Mouse (Mus musculus) neural tube, embryonic 12.5 days (tissue): ENCODE results near the gene Dmwd. TPM values are rescaled to one million over a fixed set of nuclear protein-coding genes. Genes with fewer than 3 reads are reported as not detected.

Experiments
- ATAC-seq: fragments of 200-750 bp; cut with Nextera tagmentation; 2 replicates; pipeline ENCODE4 v1.8.0; 2017; ENCODE audit warnings: low read depth, mild to moderate bottlenecking, moderate TSS enrichment, moderate library complexity; ENCODE audit not compliant: low FRiP score
- H3K27ac ChIP-seq: fragments of 300-500 bp; sonication (generic); 2 replicates; pipeline ENCODE4 v1.5.1; 2016
- H3K27me3 ChIP-seq: fragments of 300-500 bp; sonication (generic); replicated peaks from 2 replicates; pipeline ENCODE4 v1.6.1; 2016; ENCODE audit warnings: mild to moderate bottlenecking
- H3K36me3 ChIP-seq: fragments of 300-500 bp; sonication (generic); 2 replicates; pipeline ENCODE4 v1.6.1; 2016; ENCODE audit warnings: mild to moderate bottlenecking
- H3K4me1 ChIP-seq: fragments of 300-500 bp; sonication (generic); 2 replicates; pipeline ENCODE4 v1.6.1; 2016
- H3K4me2 ChIP-seq: fragments of 300-500 bp; sonication (generic); replicated peaks from 2 replicates; pipeline ENCODE4 v1.6.1; 2016; ENCODE audit warnings: mild to moderate bottlenecking
- H3K4me3 ChIP-seq: fragments of 300-500 bp; sonication (generic); 2 replicates; pipeline ENCODE4 v1.5.1; 2016
- H3K9ac ChIP-seq: fragments of 300-500 bp; sonication (generic); 2 replicates; pipeline ENCODE4 v1.6.1; 2016; ENCODE audit warnings: mild to moderate bottlenecking
- H3K9me3 ChIP-seq: fragments of 300-500 bp; sonication (generic); 2 replicates; pipeline ENCODE4 v1.6.1; 2016; ENCODE audit warnings: mild to moderate bottlenecking
- WGBS: fragments of 180-500 bp; shearing (Covaris S2); methylation state at CpG from one replicate; pipeline ENCODE4 v1.1.7; 2016; 5-methylcytosine and 5-hydroxymethylcytosine counted together
- polyA plus RNA-seq: library from polyadenylated mRNA; unstranded; fragments of >200 nt; fragmentation: Nextera tagmentation; extraction: Ambion mirVana; gene quantifications from 2 replicates; pipeline ENCODE4 v1.2.1, GENCODE M21; 2016

Dmwd gene
- polyA plus RNA-seq, 1 experiment from 2014 or later: 29.6 TPM

DNA sequence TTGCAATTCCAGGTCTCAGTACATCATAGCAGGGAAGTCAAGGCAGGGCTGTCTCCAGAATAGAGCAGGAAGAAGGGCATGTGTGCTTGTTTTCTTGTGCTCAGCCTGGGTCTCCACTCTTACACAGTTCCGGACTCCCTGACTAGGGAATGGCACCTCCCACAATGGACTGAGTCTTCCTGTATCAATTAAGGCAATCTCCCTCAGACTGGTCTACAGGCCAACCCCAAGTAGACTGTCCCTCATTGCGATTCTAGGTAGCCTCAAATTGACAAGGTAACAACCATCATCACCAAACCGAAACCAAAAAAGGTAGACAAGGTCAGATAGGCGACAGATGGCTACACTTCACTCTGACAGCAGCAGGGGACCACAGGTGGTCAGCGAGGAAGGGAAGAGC lies 796 bp upstream of the Dmwd start:
- Histone ChIP-seq H3K9ac (no peak overlapping the region), H3K4me3 (peak overlapping the region; percentile 97; the same call in 1 of the 2 replicates), H3K27me3 (no peaks in the 10 kb centered on the region), H3K27ac (no peak overlapping the region), H3K4me2 (peak overlapping the region; percentile 95), H3K9me3 (no peaks in the 10 kb centered on the region), H3K4me1 (peaks cover 28% of the 10 kb centered on the region), H3K36me3 (peaks cover 26% of the 10 kb centered on the region)
- ATAC-seq: no peak
- WGBS: 59% methylated on average over 5 of the region's 5 CpGs

DNA sequence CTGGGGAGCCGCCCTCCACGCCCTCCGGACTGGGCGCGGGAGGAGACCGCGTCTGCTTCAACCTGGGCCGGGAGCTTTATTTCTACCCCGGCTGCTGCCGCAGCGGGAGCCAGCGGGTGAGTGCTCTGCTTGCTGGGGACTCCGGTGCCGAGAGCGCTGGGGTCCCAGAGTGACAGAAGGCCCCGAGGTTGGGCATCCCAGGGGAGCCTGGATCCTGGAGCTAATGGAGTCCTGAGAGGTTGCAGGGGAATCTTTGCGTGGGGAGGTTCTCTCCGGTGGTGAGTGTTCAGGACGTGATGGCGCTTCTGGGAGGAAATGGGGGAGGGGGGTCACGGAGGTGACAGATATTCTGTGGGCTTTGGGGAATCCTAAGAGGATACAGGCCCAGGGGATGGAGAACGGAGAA lies 562 bp downstream of the Dmwd start:
- under 1% methylated on average over 22 of the region's 22 CpGs for WGBS
- Histone ChIP-seq H3K36me3 (peaks cover 40% of the 10 kb centered on the region), H3K9ac (peak overlapping the region; percentile 96), H3K4me3 (peak overlapping the region; percentile 97), H3K4me1 (peaks cover 28% of the 10 kb centered on the region), H3K4me2 (peak overlapping the region; percentile 95), H3K9me3 (no peaks in the 10 kb centered on the region), H3K27me3 (no peaks in the 10 kb centered on the region), H3K27ac (peak overlapping the region; percentile 20; the same call in 1 of the 2 replicates)
- no peak for ATAC-seq

DNA sequence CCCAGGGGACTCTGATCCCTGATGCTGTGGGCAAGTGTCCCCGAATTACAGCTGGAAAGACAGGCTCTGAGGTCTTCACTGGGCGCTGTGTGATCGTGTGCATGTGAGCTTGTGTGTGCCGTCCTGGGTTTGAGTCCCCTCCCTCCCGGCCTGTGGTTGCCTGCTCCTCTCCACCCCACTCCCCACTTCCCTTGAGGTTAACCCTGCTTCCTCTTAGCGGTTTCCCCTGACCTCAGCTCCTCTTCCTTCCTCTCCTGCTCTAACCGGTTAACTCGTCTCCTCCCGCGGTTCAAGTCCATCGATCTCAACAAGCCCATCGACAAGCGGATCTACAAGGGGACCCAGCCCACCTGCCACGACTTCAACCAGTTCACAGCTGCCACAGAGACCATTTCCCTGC lies 1.7 kb downstream of the Dmwd start:
- H3K9ac ChIP-seq: 0 out of 2 replicates have a peak overlapping the region, but pooled peaks have one; percentile 96
- H3K4me3 ChIP-seq: 0 out of 2 replicates have a peak overlapping the region, but pooled peaks have one; percentile 97
- peaks cover 51% of the 10 kb centered on the region for H3K36me3 ChIP-seq

DNA sequence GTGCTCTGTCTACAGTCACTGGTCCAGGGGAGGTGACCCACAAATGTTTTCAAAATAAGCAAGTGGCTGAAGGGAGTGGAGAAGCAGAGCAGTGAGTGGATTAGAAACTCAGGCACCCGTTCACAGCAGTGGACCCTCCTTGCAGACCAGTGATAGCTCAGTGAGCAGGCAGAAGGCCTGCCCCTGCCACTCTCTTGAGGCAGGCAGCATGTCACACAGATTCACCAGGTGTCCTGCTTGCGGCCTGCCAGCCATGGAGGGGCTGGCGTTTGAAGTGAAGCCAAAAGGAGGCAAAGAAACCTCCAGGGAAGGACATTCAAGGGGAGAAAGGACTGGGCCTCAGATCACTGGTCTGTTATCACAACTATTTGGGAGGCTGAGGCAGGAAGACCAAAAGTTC lies 2.7 kb downstream of the Dmwd start:
- Histone ChIP-seq H3K27ac (no peak overlapping the region), H3K4me2 (no peak overlapping the region), H3K9me3 (no peaks in the 10 kb centered on the region), H3K9ac (no peak overlapping the region), H3K4me3 (no peak overlapping the region), H3K4me1 (peaks cover 36% of the 10 kb centered on the region), H3K36me3 (peaks cover 61% of the 10 kb centered on the region), H3K27me3 (no peaks in the 10 kb centered on the region; the same call in 1 of the 2 replicates)
- WGBS: 90% methylated on average over 3 of the region's 3 CpGs
- no peak for ATAC-seq

More for the DNA sequence above, 1.7 kb downstream of the Dmwd start:
- ATAC-seq: no peak
- peaks cover 28% of the 10 kb centered on the region for H3K4me1 ChIP-seq
- H3K27me3 ChIP-seq: no peaks in the 10 kb centered on the region
- WGBS: 82% methylated on average over 14 of the region's 14 CpGs
- H3K4me2 ChIP-seq: peak overlapping the region; percentile 95
- H3K9me3 ChIP-seq: no peaks in the 10 kb centered on the region
- no peak overlapping the region for H3K27ac ChIP-seq

DNA sequence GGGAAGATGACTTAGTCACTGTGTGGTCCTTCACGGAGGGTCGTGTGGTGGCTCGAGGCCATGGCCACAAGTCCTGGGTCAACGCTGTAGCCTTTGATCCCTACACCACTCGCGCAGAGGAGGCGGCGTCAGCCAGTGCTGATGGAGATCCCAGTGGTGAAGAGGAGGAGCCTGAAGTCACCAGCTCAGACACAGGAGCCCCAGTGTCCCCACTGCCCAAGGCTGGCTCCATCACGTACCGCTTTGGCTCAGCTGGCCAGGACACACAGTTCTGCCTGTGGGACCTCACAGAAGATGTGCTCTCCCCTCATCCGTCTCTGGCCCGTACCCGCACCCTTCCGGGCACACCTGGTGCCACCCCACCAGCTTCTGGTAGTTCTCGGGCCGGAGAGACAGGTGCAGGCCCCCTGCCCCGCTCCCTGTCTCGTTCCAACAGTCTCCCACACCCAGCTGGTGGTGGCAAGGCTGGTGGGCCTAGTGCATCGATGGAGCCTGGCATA lies 4.5 kb downstream of the Dmwd start:
- Histone ChIP-seq H3K27ac (no peak overlapping the region), H3K27me3 (no peaks in the 10 kb centered on the region; the same call in 1 of the 2 replicates), H3K4me1 (peaks cover 50% of the 10 kb centered on the region), H3K4me2 (no peak overlapping the region), H3K36me3 (peaks cover 63% of the 10 kb centered on the region), H3K9ac (no peak overlapping the region), H3K4me3 (no peak overlapping the region), H3K9me3 (no peaks in the 10 kb centered on the region)
- no peak for ATAC-seq
- WGBS: 88% methylated on average over 19 of the region's 19 CpGs

DNA sequence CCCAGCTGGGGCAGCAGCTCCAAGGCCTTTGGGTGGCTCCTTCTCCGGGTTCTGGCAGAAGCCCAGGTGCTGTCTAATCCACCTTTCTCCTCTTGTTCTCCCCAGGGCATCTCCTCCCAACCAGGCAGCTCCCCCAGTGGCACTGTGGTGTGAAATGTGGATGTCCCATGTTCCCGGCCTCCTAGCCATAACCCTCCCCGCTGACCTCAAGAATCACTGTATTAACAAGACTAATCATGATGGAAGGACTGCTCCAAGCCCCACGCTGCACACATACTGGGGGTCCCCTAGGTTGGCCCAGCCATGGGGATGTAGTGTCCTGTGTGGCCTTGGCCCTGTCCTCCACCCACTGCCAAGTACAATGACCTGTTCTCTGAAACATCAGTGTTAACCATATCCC lies 6.1 kb downstream of the Dmwd start:
- WGBS: 87% methylated on average over 4 of the region's 4 CpGs
- H3K27me3 ChIP-seq: no peaks in the 10 kb centered on the region; the same call in 1 of the 2 replicates
- no peak overlapping the region for H3K4me2 ChIP-seq
- H3K9me3 ChIP-seq: no peaks in the 10 kb centered on the region
- H3K27ac ChIP-seq: no peak overlapping the region
- H3K4me3 ChIP-seq: no peak overlapping the region
- peaks cover 70% of the 10 kb centered on the region for H3K36me3 ChIP-seq
- H3K4me1 ChIP-seq: peaks cover 47% of the 10 kb centered on the region
- no peak overlapping the region for H3K9ac ChIP-seq
- ATAC-seq: no peak

DNA sequence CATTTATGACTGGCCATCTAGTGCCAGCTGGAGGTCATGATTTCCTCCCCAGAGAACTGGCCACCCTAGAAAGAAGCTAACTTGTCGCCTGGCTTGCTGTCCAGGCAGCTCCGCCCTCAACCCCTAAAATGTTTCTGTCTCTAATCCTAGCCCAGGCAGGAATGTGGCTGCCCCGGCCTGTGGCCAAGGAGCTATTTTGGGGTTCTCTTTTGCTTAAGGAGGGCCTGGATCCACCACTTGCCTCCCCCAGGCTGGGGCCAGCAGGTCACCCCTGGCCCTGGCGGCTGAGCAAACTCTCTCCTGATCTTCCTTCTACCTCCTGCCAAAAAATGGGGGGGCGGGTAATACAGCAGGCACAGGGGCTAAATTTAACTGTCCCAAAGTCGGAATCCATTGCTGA lies 7.1 kb downstream of the Dmwd start:
- no peak for ATAC-seq
- H3K36me3 ChIP-seq: peaks cover 73% of the 10 kb centered on the region
- 66% methylated on average over 6 of the region's 6 CpGs for WGBS

DNA sequence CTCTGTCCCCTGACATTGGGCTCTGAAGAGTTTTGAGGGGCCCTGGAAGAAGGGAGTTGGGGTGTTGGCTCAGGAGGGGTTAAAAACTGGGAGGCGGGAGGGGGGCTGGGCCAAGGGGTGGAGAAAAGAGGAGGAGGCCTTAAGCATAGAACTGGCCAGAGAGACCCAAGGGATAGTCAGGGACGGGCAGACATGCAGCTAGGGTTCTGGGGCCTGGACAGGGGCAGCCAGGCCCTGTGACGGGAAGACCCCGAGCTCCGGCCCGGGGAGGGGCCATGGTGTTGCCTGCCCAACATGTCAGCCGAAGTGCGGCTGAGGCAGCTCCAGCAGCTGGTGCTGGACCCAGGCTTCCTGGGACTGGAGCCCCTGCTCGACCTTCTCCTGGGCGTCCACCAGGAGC lies 7.7 kb downstream of the Dmwd start, which contains the start of gene Dmpk:
Gene Dmpk (plus strand): TSS at position 149 of the 400 bp plus-strand sequence.
- Histone ChIP-seq H3K4me3 (no peak within 1 kb of the TSS), H3K27ac (no peak within 1 kb of the TSS), H3K4me2 (peak within 1 kb of the TSS; percentile 22; the same call in 1 of the 2 replicates), H3K4me1 (peaks cover 32% of the 10 kb centered on the region), H3K27me3 (no peaks in the 10 kb centered on the region; the same call in 1 of the 2 replicates), H3K9me3 (no peaks in the 10 kb centered on the region), H3K9ac (0 out of 2 replicates have a peak within 1 kb of the TSS, but pooled peaks have one; percentile 8), H3K36me3 (peaks cover 72% of the 10 kb centered on the region)
- no peak for ATAC-seq
- 59% methylated on average over 10 of the region's 10 CpGs for WGBS

More for the DNA sequence above, 7.1 kb downstream of the Dmwd start:
- no peak overlapping the region for H3K9ac ChIP-seq
- H3K9me3 ChIP-seq: no peaks in the 10 kb centered on the region
- no peaks in the 10 kb centered on the region; the same call in 1 of the 2 replicates for H3K27me3 ChIP-seq
- H3K4me2 ChIP-seq: peak overlapping the region; percentile 22; the same call in 1 of the 2 replicates
- H3K4me1 ChIP-seq: peaks cover 38% of the 10 kb centered on the region
- no peak overlapping the region for H3K27ac ChIP-seq
- H3K4me3 ChIP-seq: no peak overlapping the region

DNA sequence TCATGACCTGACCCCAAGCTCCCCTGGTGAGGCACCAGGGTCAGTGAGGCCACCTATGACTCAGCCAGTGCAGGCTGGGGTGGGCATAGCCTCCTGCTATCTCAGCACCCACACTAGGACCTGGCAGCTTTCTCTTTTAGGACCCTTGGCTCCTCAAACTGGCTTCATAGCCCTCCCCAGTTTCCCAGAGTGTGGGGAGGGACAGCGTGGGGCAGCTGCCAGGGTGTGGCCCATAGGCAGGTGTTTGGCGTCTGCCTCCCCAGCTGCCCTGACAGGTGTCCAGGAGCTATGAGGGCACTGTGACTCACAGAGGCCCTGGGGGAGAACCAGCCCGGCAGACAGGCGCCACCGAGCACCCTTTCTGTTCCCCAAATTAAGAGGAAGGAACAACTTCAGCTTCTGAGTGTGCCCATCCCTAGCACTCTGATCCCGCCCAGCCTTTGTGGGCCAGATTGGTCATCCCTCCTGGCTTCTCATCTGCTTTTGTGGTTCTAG lies 8.3 kb downstream of the Dmwd start:
- H3K27ac ChIP-seq: no peak overlapping the region
- H3K4me2 ChIP-seq: peak overlapping the region; percentile 22; the same call in 1 of the 2 replicates
- H3K4me3 ChIP-seq: no peak overlapping the region
- H3K9me3 ChIP-seq: no peaks in the 10 kb centered on the region
- WGBS: 75% methylated on average over 6 of the region's 6 CpGs
- ATAC-seq: no peak
- H3K36me3 ChIP-seq: peaks cover 65% of the 10 kb centered on the region
- H3K27me3 ChIP-seq: no peaks in the 10 kb centered on the region; the same call in 1 of the 2 replicates
- 0 out of 2 replicates have a peak overlapping the region, but pooled peaks have one; percentile 8 for H3K9ac ChIP-seq
- peaks cover 30% of the 10 kb centered on the region for H3K4me1 ChIP-seq

DNA sequence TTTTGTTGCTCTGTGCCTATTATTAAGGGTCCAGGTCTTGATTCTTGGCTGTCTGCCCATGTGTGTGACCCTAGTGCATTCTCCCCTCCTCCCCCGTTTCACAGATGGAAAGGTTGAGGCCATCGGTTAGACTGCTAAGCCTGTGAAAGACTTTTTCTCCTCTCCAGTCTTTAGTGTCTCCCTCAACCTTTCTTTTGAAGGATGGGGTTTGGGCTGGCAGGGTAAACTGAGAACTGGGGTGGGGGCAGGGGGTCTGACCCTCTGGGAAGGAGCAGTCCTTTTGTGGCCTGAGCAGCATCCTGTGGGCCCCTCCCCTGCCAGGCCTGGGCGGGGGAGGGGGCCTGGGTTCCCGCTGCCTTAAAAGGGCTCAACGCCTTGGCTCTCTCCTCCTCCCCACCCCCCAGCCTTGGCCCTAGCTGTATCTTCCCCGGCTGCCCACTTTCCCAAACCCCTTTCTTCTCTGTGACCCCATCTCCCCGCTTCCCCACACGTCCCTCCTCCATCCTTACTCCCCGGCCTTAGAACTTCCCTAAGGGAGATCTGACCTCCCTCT lies 9.0 kb downstream of the Dmwd start:
- no peak overlapping the region for H3K27ac ChIP-seq
- H3K4me3 ChIP-seq: no peak overlapping the region
- H3K36me3 ChIP-seq: peaks cover 63% of the 10 kb centered on the region
- peak overlapping the region; percentile 22; the same call in 1 of the 2 replicates for H3K9ac ChIP-seq
- no peaks in the 10 kb centered on the region; the same call in 1 of the 2 replicates for H3K27me3 ChIP-seq
- 22% methylated on average over 9 of the region's 9 CpGs for WGBS
- H3K4me1 ChIP-seq: peaks cover 30% of the 10 kb centered on the region
- no peaks in the 10 kb centered on the region for H3K9me3 ChIP-seq
- no peak overlapping the region for H3K4me2 ChIP-seq
- no peak for ATAC-seq

DNA sequence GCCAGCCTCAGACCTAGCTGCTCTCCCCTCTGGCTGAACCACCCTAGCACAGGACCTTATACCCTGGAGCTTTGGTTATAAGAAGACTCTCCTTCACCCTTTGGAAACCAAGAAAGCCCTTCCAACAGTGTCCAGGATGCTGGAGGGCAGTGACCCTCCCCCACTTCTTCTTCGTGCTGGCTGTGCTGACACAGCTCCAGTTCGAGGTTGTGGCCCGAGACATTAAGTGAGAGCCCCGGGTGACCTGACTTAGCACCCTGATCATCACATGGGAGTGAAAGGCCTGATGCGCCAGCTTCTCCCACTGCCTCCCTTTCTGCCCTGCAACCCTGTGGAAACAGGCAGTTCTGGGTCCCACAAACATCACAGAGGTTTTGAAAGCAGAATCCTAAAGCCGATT lies 9.5 kb downstream of the Dmwd start:
- Histone ChIP-seq H3K4me1 (peaks cover 30% of the 10 kb centered on the region), H3K4me2 (peak overlapping the region; percentile 30; the same call in 1 of the 2 replicates), H3K27me3 (peaks cover under 1% of the 10 kb centered on the region), H3K4me3 (no peak overlapping the region), H3K9ac (peak overlapping the region; percentile 22; the same call in 1 of the 2 replicates), H3K9me3 (no peaks in the 10 kb centered on the region), H3K27ac (no peak overlapping the region), H3K36me3 (peaks cover 63% of the 10 kb centered on the region)
- WGBS: 7% methylated on average over 6 of the region's 6 CpGs
- no peak for ATAC-seq

DNA sequence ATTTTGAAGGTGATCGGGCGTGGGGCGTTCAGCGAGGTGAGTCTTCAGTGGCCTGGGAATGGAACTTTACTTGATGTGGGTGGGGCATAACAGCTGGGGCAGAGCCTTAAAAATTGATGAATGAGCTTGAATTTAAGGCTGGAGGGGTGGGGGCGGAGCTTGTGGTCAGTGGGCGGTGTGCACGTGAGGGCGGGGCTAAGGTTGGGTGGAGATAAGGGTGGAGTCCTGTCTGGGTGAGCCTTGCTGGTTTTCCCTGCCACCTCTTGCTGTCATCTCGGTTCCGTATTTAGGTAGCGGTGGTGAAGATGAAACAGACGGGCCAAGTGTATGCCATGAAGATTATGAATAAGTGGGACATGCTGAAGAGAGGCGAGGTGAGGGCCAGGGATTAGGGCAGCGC lies 10.0 kb downstream of the Dmwd start:
- Histone ChIP-seq H3K9ac (no peak overlapping the region), H3K27me3 (peaks cover 6% of the 10 kb centered on the region), H3K4me2 (peak overlapping the region; percentile 30; the same call in 1 of the 2 replicates), H3K36me3 (peaks cover 62% of the 10 kb centered on the region), H3K27ac (no peak overlapping the region), H3K4me1 (peaks cover 30% of the 10 kb centered on the region), H3K4me3 (no peak overlapping the region), H3K9me3 (no peaks in the 10 kb centered on the region)
- WGBS: 10% methylated on average over 14 of the region's 14 CpGs
- no peak for ATAC-seq
